Mouse (Mus musculus) thymus, postnatal 14 days (tissue): ENCODE data around the gene Irx3.

Experiments used
- DNase-seq: peaks from one replicate; pipeline ENCODE4 v3.0.0; 2021

Irx3 gene

GRCm38 (mm10) chr8:91800523-91801240 lies 1.2 kb downstream of the Irx3 start:
- peak; percentile 11 for DNase-seq

- no peak for DNase-seq
Measured at GRCm38 (mm10) chr8:91799681-91800522, 2.0 kb downstream of the Irx3 start.

- no peak for DNase-seq
Measured at GRCm38 (mm10) chr8:91799016-91799581, 2.8 kb downstream of the Irx3 start.

- DNase-seq: peak; percentile 30
Measured at GRCm38 (mm10) chr8:91797626-91798271, 4.1 kb downstream of the Irx3 start.

GRCm38 (mm10) chr8:91793846-91794245 lies 8.0 kb downstream of the Irx3 start:
- DNase-seq: no peak

- no peak for DNase-seq
Measured at GRCm38 (mm10) chr8:91787194-91787895, 14.5 kb downstream of the Irx3 start.

GRCm38 (mm10) chr8:91782940-91783339 lies 18.9 kb downstream of the Irx3 start:
- DNase-seq: no peak

- DNase-seq: no peak
Measured at GRCm38 (mm10) chr8:91782201-91782600, 19.7 kb downstream of the Irx3 start.

GRCm38 (mm10) chr8:91780648-91781047 lies 21.2 kb downstream of the Irx3 start:
- DNase-seq: no peak

- DNase-seq: no peak
Measured at GRCm38 (mm10) chr8:91768857-91769256, 33.0 kb downstream of the Irx3 start.

- DNase-seq: no peak
Measured at GRCm38 (mm10) chr8:91765411-91766034, 36.3 kb downstream of the Irx3 start.

- no peak for DNase-seq
Measured at GRCm38 (mm10) chr8:91755566-91755965, 46.3 kb downstream of the Irx3 start.

GRCm38 (mm10) chr8:91755062-91755461 lies 46.8 kb downstream of the Irx3 start:
- DNase-seq: no peak

- no peak for DNase-seq
Measured at GRCm38 (mm10) chr8:91750794-91751125, 51.1 kb downstream of the Irx3 start.

GRCm38 (mm10) chr8:91750096-91750793 lies 51.6 kb downstream of the Irx3 start:
- no peak for DNase-seq

GRCm38 (mm10) chr8:91749412-91749811 lies 52.5 kb downstream of the Irx3 start:
- DNase-seq: no peak
